Mouse (Mus musculus): ENCODE measurements around the gene Kif14. TPM values are rescaled to one million over a fixed set of nuclear protein-coding genes. Genes with fewer than 3 reads are reported as not detected.

The Kif14 gene
- total RNA-seq, 2 experiments from 2014 or later, result 0.44 to 0.81 TPM

Other genes with a start within 250 kb of the Kif14 start
- gene Inava, start 232.1 kb upstream of the Kif14 start, total RNA-seq (2021), result 1 to 10 TPM; 7.8 to 8.2 TPM
- 1 to 10 TPM; 8.0 to 9.1 TPM for gene Gpr25, start 205.5 kb upstream of the Kif14 start, total RNA-seq (2021)
- 100 to 1,000 TPM; 152 to 155 TPM for gene Camsap2, start 120.2 kb upstream of the Kif14 start, total RNA-seq (2021)
- gene Ddx59, start 51.1 kb upstream of the Kif14 start, total RNA-seq (2021), result 10 to 100 TPM; 10.8 to 10.9 TPM
- gene Zfp281, start 158.6 kb downstream of the Kif14 start, total RNA-seq (2021), result 10 to 100 TPM; 30.7 to 31.3 TPM

All from layer of hippocampus, postnatal 14 days (tissue).